Mouse (Mus musculus) left cerebral cortex, postnatal 14 days (tissue): ENCODE measurements around the gene Enpp6. TPM values are rescaled to one million over a fixed set of nuclear protein-coding genes. Genes with fewer than 3 reads are reported as not detected.

ENCODE experiments used
- DNase-seq, 2 experiments: peaks; one replicate each; pipeline ENCODE4 v3.0.0; 2021 to 2022; ENCODE audit warnings: low spot score in 2 of 2, mixed read lengths in 1 of 2
- intact Hi-C: fragments of 180-260 bp; cut with DNase I; formaldehyde crosslinking; loops from one replicate; pipeline ENCODE4 v1.15.1; 2025
- total RNA-seq, 2 experiments: library from RNA; stranded (reverse); gene quantifications; 2 replicates each; pipeline ENCODE4 v1.2.3; 2021

Enpp6 gene
- total RNA-seq, 2 experiments from 2014 or later, result 12.1 to 16.3 TPM

DNA sequence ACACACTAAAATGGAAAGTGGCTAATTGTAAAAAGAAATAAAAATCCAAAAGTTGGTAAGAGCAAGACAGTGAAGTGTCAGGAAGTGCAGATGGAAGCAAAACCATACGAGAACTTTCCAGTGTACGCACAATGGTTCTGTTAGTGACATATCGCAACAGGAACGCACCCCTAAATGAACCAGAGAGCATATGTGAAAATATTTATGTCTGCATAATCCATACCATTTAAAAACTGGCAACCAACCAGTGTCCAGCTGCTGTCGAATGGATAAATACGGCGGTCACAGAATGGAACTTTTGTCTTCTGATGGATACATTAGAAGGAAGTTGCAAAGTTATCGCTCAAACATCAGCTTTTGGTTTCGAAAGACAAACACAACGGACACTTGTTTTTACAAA lies 61.9 kb downstream of the Enpp6 start:
- DNase-seq, result no peak
- intact Hi-C loops, result no loop called here

GRCm38 (mm10) chr8:47052643-47053042 lies 66.0 kb downstream of the Enpp6 start:
- intact Hi-C loops, result no loop called here
- no peak for DNase-seq

GRCm38 (mm10) chr8:47056086-47056485 lies 69.4 kb downstream of the Enpp6 start:
- intact Hi-C loops, result no loop called here
- DNase-seq, result no peak

DNA sequence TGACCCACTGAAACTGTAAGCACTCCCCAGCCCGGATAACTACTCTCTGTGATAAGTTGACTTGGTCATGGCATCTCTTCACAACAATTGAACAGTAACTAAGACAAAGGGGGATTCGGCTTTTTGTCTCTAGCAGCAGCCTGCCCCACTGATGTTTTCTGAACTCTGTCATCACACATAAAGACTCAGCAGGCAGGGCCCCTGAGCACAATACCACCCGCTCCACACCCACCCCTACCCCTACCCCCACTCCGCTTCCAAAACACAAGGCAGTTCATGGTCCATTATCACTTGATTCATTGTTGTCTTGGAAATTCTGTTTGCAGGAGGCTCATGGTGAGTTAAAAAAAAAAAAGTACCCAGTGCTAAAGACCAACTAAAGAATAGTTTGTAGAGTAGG lies 71.8 kb downstream of the Enpp6 start:
- intact Hi-C loops, result no loop called here
- no peak for DNase-seq

DNA sequence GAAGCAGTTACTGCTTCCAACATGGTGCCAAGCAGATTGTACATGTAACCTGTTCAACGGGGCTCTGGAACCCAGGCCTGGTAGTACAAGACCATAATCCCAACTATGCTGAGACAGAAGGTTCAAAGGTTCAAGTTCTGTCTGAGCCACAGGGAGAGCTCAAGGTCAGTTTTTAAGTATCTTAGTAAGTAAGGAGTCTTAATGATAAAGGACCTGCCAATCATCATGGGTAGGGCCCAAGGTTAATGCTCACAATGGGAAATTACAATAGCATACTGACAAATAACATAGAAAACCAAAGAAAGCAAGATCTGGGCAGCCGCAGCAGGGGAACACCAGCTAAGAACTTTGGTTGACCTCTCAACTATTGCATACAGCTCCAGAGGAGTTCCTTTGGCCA lies 72.3 kb downstream of the Enpp6 start:
- intact Hi-C loops, result no loop called here
- no peak for DNase-seq

DNA sequence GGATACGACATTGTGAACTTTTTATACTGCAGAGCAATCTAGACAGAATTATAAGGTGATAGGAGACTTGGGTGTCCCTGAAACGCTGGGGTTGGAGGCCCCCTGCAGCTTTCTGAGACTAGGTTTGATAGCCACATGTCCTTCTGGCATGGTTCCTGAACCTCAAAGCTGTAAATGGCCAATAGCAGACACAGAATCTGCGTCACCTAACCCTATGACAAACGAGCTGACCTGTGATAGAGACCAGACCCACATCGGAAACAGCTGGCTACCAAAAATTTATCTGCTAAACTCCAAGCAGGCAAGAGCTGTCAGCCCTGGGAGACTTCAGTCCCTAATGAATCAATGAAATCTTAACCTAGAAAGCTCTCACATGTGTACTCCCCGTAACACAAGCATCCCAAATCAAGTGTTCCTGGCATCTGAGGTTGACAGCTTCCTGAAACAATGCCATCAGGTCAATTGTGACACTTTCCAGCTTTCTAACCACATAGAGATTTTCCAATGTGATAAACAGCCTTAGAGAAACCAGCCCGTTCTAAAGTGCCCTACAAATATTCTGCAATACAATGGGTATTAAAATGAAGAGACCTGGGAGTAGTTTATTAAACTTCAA lies 74.5 kb downstream of the Enpp6 start:
- intact Hi-C loops, result no loop called here
- DNase-seq, result no peak

DNA sequence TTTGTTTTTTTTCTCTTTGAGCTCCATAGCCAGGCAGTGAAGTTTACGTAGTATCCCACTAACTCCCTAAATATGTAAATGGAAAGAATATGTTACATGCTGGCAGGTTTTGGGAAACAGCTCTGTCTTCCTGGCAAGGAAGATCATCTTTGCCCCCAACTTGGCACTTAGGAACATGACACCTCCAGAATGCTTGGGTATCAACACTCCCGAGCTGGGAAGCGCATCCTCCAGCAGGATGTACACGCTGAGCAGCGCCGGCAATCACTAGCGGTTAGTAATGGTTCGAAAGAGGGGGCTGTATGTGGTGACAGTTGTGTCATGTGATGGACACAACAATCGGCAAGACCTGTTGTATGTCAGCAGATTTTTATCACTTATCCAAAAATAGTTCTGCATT lies 80.4 kb downstream of the Enpp6 start:
- peak in 1 of 2 experiments; percentile 5 for DNase-seq
- intact Hi-C loops, result no loop called here

DNA sequence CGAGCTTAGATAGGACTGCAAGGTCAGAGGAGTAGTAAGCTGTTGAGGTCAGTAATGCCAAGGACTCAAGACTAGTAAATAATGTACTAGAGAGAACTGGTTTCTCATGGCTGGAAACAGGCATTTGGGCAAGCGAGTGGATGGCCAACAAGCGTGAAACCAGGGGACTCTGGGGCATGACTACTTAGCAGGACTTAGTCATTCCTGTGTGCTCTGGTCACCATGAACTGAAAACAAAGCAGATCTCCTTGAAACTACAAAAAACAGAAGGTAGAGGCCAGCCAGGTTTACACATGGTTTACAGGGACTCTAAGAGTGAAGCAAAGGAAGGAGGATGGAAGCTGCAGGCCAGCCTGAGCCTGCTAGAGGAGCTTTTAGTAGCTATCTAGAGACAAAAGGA lies 82.9 kb downstream of the Enpp6 start:
- intact Hi-C loops, result no loop called here
- no peak for DNase-seq

GRCm38 (mm10) chr8:47072001-47072400 lies 85.3 kb downstream of the Enpp6 start:
- DNase-seq, result no peak
- intact Hi-C loops, result no loop called here

DNA sequence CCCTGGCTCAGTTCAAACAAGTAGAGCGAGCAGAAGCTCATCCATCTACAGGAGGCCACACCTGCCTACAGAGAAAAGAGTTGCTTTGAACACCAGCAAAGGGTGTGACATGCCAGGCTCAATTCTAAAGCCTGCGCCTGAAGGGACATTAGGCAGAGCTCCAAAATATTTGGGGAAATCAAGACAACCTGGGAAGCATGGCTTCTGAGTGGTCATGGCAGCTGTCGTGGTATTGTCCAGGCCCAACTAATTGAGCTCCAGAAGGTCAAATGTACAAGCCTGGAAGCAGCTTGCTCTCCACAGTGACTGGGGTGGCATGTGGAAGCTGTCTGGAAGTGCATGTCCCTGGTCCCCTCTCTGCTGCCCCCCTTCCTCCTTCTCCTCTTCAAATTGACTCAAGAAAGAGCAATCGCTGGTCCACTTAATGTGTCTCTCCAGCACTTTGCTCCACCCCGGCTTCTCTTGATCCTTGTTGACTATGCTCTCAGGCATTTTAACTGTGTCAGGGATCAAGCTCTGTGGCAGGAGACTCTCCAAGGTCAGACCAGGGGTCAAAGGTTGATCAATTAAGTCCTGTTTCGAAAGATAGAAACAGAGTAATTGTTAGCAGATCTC lies 89.4 kb downstream of the Enpp6 start:
- intact Hi-C loops, result no loop called here

GRCm38 (mm10) chr8:47080037-47080436 lies 93.3 kb downstream of the Enpp6 start:
- DNase-seq, result no peak
- intact Hi-C loops, result no loop called here

More for the DNA sequence above, 89.4 kb downstream of the Enpp6 start:
- no peak for DNase-seq

DNA sequence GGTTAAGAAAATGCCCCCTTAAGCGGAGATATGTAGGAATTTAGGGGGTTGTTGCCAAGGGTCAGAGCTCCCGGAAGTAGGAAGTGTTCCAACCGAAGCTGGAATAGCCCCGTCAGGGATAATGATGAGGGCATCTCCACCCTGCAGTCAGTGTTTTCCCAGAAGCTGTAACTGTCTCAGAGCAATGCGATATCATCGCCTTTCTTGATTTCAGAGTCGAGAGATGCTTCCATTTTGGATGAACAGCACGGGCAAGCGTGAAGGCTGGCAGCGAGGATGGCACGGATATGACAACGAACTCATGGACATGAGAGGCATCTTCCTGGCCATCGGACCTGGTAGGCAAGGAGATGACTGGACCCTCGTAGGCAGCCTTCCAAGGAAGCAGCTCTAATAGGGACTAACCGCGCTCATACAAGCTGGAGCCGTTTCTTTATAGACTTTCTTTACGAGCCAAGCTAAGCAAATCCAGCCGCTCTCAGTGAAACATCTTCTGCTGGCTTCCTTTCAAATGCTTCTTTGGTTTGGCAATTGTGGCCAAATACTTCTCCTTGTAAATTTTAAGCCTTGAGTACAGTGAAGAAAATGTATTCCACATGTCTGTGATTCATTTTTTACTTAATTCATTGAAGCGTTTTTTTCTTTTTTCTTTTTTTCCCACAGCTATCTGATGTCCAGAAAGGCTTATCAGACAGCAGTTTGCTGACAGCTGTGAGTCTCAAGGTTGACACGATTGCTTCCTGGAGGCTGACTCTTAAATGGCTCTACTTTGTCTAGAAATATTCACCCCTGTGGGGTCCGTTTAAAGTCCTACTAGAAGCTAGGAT lies 95.7 kb downstream of the Enpp6 start:
- intact Hi-C loops, result no loop called here
- DNase-seq, result peak in 1 of 2 experiments; percentile 23

- no peak for DNase-seq
- intact Hi-C loops, result no loop called here
These were observed 103.3 kb downstream of the Enpp6 start for GRCm38 (mm10) chr8:47090021-47090420.

GRCm38 (mm10) chr8:47105617-47106016 lies 118.9 kb downstream of the Enpp6 start:
- DNase-seq, result no peak
- intact Hi-C loops, result no loop called here

GRCm38 (mm10) chr8:47114133-47114796 lies 127.6 kb downstream of the Enpp6 start:
- intact Hi-C loops, result no loop called here
- peak; percentile 6 to 31 for DNase-seq

DNA sequence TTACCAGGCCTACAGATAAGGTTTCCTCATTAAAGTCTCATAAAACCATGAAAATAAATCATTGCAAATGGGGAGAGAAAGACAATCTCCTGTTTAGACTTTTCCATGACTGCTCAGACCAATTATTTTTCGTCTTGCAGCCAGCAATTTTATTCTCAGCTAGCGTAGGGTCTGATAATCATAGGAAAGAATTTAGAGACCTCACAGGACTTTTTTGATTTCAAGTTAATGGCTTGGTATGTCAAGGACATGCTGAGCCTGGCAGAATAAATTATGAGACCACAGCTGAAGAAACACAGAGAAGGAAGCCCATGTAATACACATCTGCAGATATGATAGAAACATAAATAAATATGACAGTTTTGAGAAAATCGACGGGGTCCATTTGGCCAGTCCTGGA lies 130.6 kb downstream of the Enpp6 start:
- intact Hi-C loops, result no loop called here
- DNase-seq, result no peak

DNA sequence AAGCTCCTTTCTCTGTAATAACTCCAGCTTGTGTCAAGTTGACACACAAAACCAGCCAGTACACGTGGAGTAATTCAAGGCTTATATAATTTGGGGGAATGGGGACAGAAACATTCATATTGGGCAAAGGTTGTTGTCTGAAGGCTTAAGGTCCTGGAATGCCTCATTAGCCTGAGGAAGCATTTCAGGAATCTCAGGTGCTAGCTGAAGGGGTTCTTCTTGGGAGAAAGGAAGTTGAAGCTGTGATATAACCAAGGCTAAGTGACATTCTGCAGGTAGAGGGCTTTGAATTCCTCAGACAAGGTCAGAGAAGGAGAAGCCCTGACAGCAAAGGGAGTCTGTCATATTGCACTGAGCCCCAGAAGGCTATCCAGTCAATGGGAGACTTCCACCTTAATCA lies 133.2 kb downstream of the Enpp6 start:
- intact Hi-C loops, result no loop called here
- DNase-seq, result no peak

DNA sequence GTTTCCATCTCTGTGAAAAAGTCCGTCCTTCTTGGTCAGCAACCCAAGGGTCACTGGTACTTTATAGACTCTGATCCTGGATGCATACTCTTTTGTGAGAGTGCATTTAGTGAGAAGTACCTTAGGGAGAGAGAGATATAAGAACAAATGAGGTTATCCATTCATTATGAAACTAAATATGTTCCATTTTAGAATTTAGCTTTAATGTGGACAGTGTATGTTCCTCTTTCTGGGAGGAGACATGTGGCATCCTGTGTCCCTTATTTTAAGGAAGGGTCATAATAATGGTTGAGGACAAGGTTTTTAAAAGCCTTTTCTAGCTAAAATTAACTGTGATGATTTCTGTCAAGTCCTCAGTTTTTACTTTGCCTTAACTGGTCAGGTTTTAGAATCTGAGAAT lies 142.2 kb downstream of the Enpp6 start:
- intact Hi-C loops, result no loop called here
- no peak for DNase-seq

- intact Hi-C loops, result no loop called here
- no peak for DNase-seq
These were observed 146.7 kb downstream of the Enpp6 start for GRCm38 (mm10) chr8:47133381-47133780.

- no peak for DNase-seq
- intact Hi-C loops, result no loop called here
These were observed 148.0 kb downstream of the Enpp6 start for GRCm38 (mm10) chr8:47134736-47135135.
